Mouse (Mus musculus) frontal cortex, postnatal 25 days (tissue): ENCODE data around the gene Gm14410.
"Not testable (repeated sequence)": the region's sequence is repeated elsewhere in the genome, so short reads cannot be mapped to it uniquely, and the experiment has no call there.

Source experiments
- DNase-seq, 2 experiments: peaks; one replicate each; pipeline ENCODE4 v3.0.0; 2022; ENCODE audit warnings: low spot score in 2 of 2

The Gm14410 gene

GRCm38 (mm10) chr2:177206341-177206740 is at the start of gene Gm14410:
Gene Gm14410, minus strand, starts transcription at chr2:177206421.
- DNase-seq: peak; percentile 59 to 69

GRCm38 (mm10) chr2:177247449-177247848 is 41.2 kb upstream of the Gm14410 start:
- DNase-seq: not testable (repeated sequence)

- not testable (repeated sequence) for DNase-seq
Measured at GRCm38 (mm10) chr2:177230461-177230860, 24.2 kb upstream of the Gm14410 start.

- not testable (repeated sequence) for DNase-seq
Measured at GRCm38 (mm10) chr2:177172749-177173148, 33.5 kb downstream of the Gm14410 start.
